Mouse (Mus musculus) cerebellum, adult 2 months (tissue): ENCODE data around the gene Ap3m1.
A peak's percentile ranks its signal among the peaks of the same experiment; 100 is the strongest.

ENCODE experiments used
- CTCF ChIP-seq: fragments of 200-500 bp; IDR thresholded peaks from 2 replicates; pipeline ENCODE4 v1.5.1; 2011; ENCODE audit warnings: low read depth, mild to moderate bottlenecking, control low read depth, low read length, moderate library complexity, borderline replicate concordance; ENCODE audit not compliant: insufficient read depth
- POLR2A ChIP-seq: fragments of 200-500 bp; IDR thresholded peaks from 2 replicates; pipeline ENCODE4 v1.6.1; 2011; ENCODE audit warnings: low read length, control low read depth, borderline replicate concordance; ENCODE audit not compliant: insufficient read depth

DNA sequence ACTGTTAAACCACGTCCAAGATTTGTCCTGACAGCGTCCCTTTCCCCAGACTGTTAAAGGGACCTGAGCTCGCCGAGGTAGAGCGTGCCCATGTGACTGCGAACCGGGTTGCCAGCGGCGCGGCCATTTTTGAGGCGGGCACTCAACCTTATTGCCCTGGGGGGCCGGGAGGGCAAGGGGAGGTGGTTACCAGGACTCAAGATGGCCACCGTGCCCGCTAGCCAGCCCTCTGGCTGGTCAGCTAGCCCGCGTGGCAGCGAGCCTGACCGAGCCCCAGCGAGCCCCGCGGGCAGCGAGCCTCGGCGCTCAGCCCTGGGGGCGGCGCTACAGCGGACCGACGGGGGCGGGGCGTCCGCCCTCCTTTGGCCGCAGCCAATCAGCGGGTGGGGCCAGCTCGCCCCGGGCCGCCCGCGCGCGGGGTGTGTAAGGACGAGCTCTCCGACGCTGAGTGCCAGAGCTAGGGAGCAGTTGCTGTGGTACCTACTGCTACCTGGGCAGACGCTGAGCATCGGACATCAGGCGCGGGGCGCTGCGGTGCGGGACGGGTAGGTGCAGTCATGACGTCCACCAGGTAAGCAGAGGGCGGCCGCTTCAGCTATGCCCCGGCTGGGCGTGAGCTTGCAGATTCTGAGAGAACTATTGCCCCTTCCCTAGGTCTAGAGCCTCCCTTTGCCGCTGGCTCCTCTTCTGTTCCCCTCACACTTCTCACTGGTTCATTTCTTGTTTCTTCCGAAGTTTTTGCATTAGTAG is 23.6 kb upstream of the Ap3m1 start:
- TF ChIP-seq POLR2A (peak; percentile 56), CTCF (no peak)
